Mouse (Mus musculus): Measurements from ENCODE around the gene Caly. TPM values are rescaled to one million over a fixed set of nuclear protein-coding genes. Genes with fewer than 3 reads are reported as not detected.
A peak's percentile ranks its signal among the peaks of the same experiment; 100 is the strongest.

The Caly gene
- polyA plus RNA-seq, 1 experiment from 2014 or later, result 7.2 TPM

- no peak overlapping the region for H3K9ac ChIP-seq (ENCODE audit: low read length)
- H3K4me2 ChIP-seq (ENCODE audit: low read depth, low read length, severe bottlenecking), result no peak overlapping the region
- H3K4me1 ChIP-seq (replicated peaks; ENCODE audit: control insufficient read depth, insufficient read depth, low read length), result peaks cover 22% of the 10 kb centered on the region
- peaks cover 18% of the 10 kb centered on the region for H3K27me3 ChIP-seq (ENCODE audit: control insufficient read depth, insufficient read depth, low read length)
- ATAC-seq (replicated peaks; ENCODE audit: low FRiP score) (no peak), DNase-seq (ENCODE audit: low spot score) (no peak)
- H3K4me3 ChIP-seq (ENCODE audit: low read depth, low read length), result no peak overlapping the region
- H3K27ac ChIP-seq (ENCODE audit: low read depth, low read length), result no peak overlapping the region
- H3K9me3 ChIP-seq (ENCODE audit: control insufficient read depth, low read length), result no peaks in the 10 kb centered on the region
- whole genome bisulfite sequencing, result 81% methylated on average over 6 of the region's 6 CpGs
- H3K36me3 ChIP-seq (ENCODE audit: control insufficient read depth, insufficient read depth, low read length), result no peaks in the 10 kb centered on the region
Observed at GRCm38 (mm10) chr7:140077698-140078097, 4.7 kb downstream of the Caly start.

- ATAC-seq (replicated peaks; ENCODE audit: low FRiP score), result no peak
- no peak overlapping the region for H3K4me3 ChIP-seq (ENCODE audit: low read depth, low read length)
- H3K4me2 ChIP-seq (ENCODE audit: low read depth, low read length, severe bottlenecking), result peak overlapping the region; percentile 36; the same call in 1 of the 2 replicates
- no peak for DNase-seq (ENCODE audit: low spot score)
- no peaks in the 10 kb centered on the region for H3K4me1 ChIP-seq (replicated peaks; ENCODE audit: control insufficient read depth, insufficient read depth, low read length)
- 32% methylated on average over 38 of the region's 39 CpGs for WGBS
- peak overlapping the region; percentile 33 for H3K9ac ChIP-seq (ENCODE audit: low read length)
- no peaks in the 10 kb centered on the region for H3K36me3 ChIP-seq (ENCODE audit: control insufficient read depth, insufficient read depth, low read length)
- no peaks in the 10 kb centered on the region for H3K9me3 ChIP-seq (ENCODE audit: control insufficient read depth, low read length)
- peaks cover 22% of the 10 kb centered on the region for H3K27me3 ChIP-seq (ENCODE audit: control insufficient read depth, insufficient read depth, low read length)
- no peak overlapping the region for H3K27ac ChIP-seq (ENCODE audit: low read depth, low read length)
Observed at GRCm38 (mm10) chr7:140070042-140070711, 12.2 kb downstream of the Caly start.

GRCm38 (mm10) chr7:140067397-140067796, 15.0 kb downstream of the Caly start:
- 75% methylated on average over 6 of the region's 6 CpGs for WGBS
- H3K27ac ChIP-seq (ENCODE audit: low read depth, low read length), result no peak overlapping the region
- H3K4me3 ChIP-seq (ENCODE audit: low read depth, low read length), result no peak overlapping the region
- no peak overlapping the region for H3K9ac ChIP-seq (ENCODE audit: low read length)
- ATAC-seq (replicated peaks; ENCODE audit: low FRiP score) (no peak), DNase-seq (ENCODE audit: low spot score) (no peak)
- H3K36me3 ChIP-seq (ENCODE audit: control insufficient read depth, insufficient read depth, low read length), result no peaks in the 10 kb centered on the region
- no peaks in the 10 kb centered on the region; the same call in 1 of the 2 replicates for H3K4me1 ChIP-seq (replicated peaks; ENCODE audit: control insufficient read depth, insufficient read depth, low read length)
- no peaks in the 10 kb centered on the region for H3K9me3 ChIP-seq (ENCODE audit: control insufficient read depth, low read length)
- H3K27me3 ChIP-seq (ENCODE audit: control insufficient read depth, insufficient read depth, low read length), result peaks cover 37% of the 10 kb centered on the region
- no peak overlapping the region for H3K4me2 ChIP-seq (ENCODE audit: low read depth, low read length, severe bottlenecking)

- 15% methylated on average over 7 of the region's 7 CpGs for WGBS
- H3K9me3 ChIP-seq (ENCODE audit: control insufficient read depth, low read length), result no peaks in the 10 kb centered on the region
- no peak overlapping the region for H3K9ac ChIP-seq (ENCODE audit: low read length)
- H3K27me3 ChIP-seq (ENCODE audit: control insufficient read depth, insufficient read depth, low read length), result peaks cover 44% of the 10 kb centered on the region
- H3K36me3 ChIP-seq (ENCODE audit: control insufficient read depth, insufficient read depth, low read length), result no peaks in the 10 kb centered on the region
- DNase-seq (ENCODE audit: low spot score) (peak; percentile 86), ATAC-seq (replicated peaks; ENCODE audit: low FRiP score) (no peak)
- H3K4me3 ChIP-seq (ENCODE audit: low read depth, low read length), result no peak overlapping the region
- no peak overlapping the region for H3K27ac ChIP-seq (ENCODE audit: low read depth, low read length)
- peaks cover 20% of the 10 kb centered on the region for H3K4me1 ChIP-seq (replicated peaks; ENCODE audit: control insufficient read depth, insufficient read depth, low read length)
- H3K4me2 ChIP-seq (ENCODE audit: low read depth, low read length, severe bottlenecking), result no peak overlapping the region
Observed at GRCm38 (mm10) chr7:140063092-140063491, 19.3 kb downstream of the Caly start.

- no peak overlapping the region for H3K9ac ChIP-seq (ENCODE audit: low read length)
- peaks cover 44% of the 10 kb centered on the region for H3K27me3 ChIP-seq (ENCODE audit: control insufficient read depth, insufficient read depth, low read length)
- DNase-seq (ENCODE audit: low spot score), result peak; percentile 76
- H3K27ac ChIP-seq (ENCODE audit: low read depth, low read length), result no peak overlapping the region
- ATAC-seq (replicated peaks; ENCODE audit: low FRiP score), result 0 out of 2 replicates have a peak, but pooled peaks have one; percentile 6
- H3K4me3 ChIP-seq (ENCODE audit: low read depth, low read length), result no peak overlapping the region
- 7% methylated on average over 11 of the region's 11 CpGs for WGBS
- H3K36me3 ChIP-seq (ENCODE audit: control insufficient read depth, insufficient read depth, low read length), result no peaks in the 10 kb centered on the region
- no peaks in the 10 kb centered on the region for H3K9me3 ChIP-seq (ENCODE audit: control insufficient read depth, low read length)
- H3K4me2 ChIP-seq (ENCODE audit: low read depth, low read length, severe bottlenecking), result no peak overlapping the region
- H3K4me1 ChIP-seq (replicated peaks; ENCODE audit: control insufficient read depth, insufficient read depth, low read length), result peaks cover 22% of the 10 kb centered on the region
Observed at GRCm38 (mm10) chr7:140062307-140062706, 20.0 kb downstream of the Caly start.

GRCm38 (mm10) chr7:140061832-140062130, 20.6 kb downstream of the Caly start:
- no peaks in the 10 kb centered on the region for H3K36me3 ChIP-seq (ENCODE audit: control insufficient read depth, insufficient read depth, low read length)
- peak overlapping the region; percentile 25 for H3K4me3 ChIP-seq (ENCODE audit: low read depth, low read length)
- peaks cover 23% of the 10 kb centered on the region for H3K4me1 ChIP-seq (replicated peaks; ENCODE audit: control insufficient read depth, insufficient read depth, low read length)
- H3K9me3 ChIP-seq (ENCODE audit: control insufficient read depth, low read length), result no peaks in the 10 kb centered on the region
- H3K27me3 ChIP-seq (ENCODE audit: control insufficient read depth, insufficient read depth, low read length), result peaks cover 49% of the 10 kb centered on the region
- peak overlapping the region; percentile 61 for H3K4me2 ChIP-seq (ENCODE audit: low read depth, low read length, severe bottlenecking)
- DNase-seq (ENCODE audit: low spot score) (no peak), ATAC-seq (replicated peaks; ENCODE audit: low FRiP score) (no peak; the same call in 1 of the 2 replicates)
- H3K27ac ChIP-seq (ENCODE audit: low read depth, low read length), result no peak overlapping the region
- 0% methylated on average over 6 of the region's 6 CpGs for WGBS
- peak overlapping the region; percentile 10; the same call in 1 of the 2 replicates for H3K9ac ChIP-seq (ENCODE audit: low read length)

- peak overlapping the region; percentile 25 for H3K4me3 ChIP-seq (ENCODE audit: low read depth, low read length)
- peaks cover 23% of the 10 kb centered on the region for H3K4me1 ChIP-seq (replicated peaks; ENCODE audit: control insufficient read depth, insufficient read depth, low read length)
- DNase-seq (ENCODE audit: low spot score), result peak; percentile 93
- peak overlapping the region; percentile 76 for H3K27ac ChIP-seq (ENCODE audit: low read depth, low read length)
- WGBS, result under 1% methylated on average over 46 of the region's 47 CpGs
- no peaks in the 10 kb centered on the region for H3K9me3 ChIP-seq (ENCODE audit: control insufficient read depth, low read length)
- H3K36me3 ChIP-seq (ENCODE audit: control insufficient read depth, insufficient read depth, low read length), result no peaks in the 10 kb centered on the region
- H3K4me2 ChIP-seq (ENCODE audit: low read depth, low read length, severe bottlenecking), result peak overlapping the region; percentile 61
- peak; percentile 65 for ATAC-seq (replicated peaks; ENCODE audit: low FRiP score)
- H3K27me3 ChIP-seq (ENCODE audit: control insufficient read depth, insufficient read depth, low read length), result peaks cover 49% of the 10 kb centered on the region
- peak overlapping the region; percentile 51; the same call in 1 of the 2 replicates for H3K9ac ChIP-seq (ENCODE audit: low read length)
Observed at GRCm38 (mm10) chr7:140060936-140061831, 21.2 kb downstream of the Caly start.

- H3K9ac ChIP-seq (ENCODE audit: low read length), result no peak overlapping the region
- peaks cover 23% of the 10 kb centered on the region for H3K4me1 ChIP-seq (replicated peaks; ENCODE audit: control insufficient read depth, insufficient read depth, low read length)
- ATAC-seq (replicated peaks; ENCODE audit: low FRiP score) (no peak), DNase-seq (ENCODE audit: low spot score) (peak; percentile 63)
- H3K4me2 ChIP-seq (ENCODE audit: low read depth, low read length, severe bottlenecking), result no peak overlapping the region
- H3K4me3 ChIP-seq (ENCODE audit: low read depth, low read length), result no peak overlapping the region
- H3K27me3 ChIP-seq (ENCODE audit: control insufficient read depth, insufficient read depth, low read length), result peaks cover 55% of the 10 kb centered on the region
- no peak overlapping the region for H3K27ac ChIP-seq (ENCODE audit: low read depth, low read length)
- H3K9me3 ChIP-seq (ENCODE audit: control insufficient read depth, low read length), result no peaks in the 10 kb centered on the region
- WGBS, result 6% methylated on average over 4 of the region's 4 CpGs
- no peaks in the 10 kb centered on the region for H3K36me3 ChIP-seq (ENCODE audit: control insufficient read depth, insufficient read depth, low read length)
Observed at GRCm38 (mm10) chr7:140059601-140060000, 22.7 kb downstream of the Caly start.
